12 mouse cellular contexts compared by ENCODE assay signal in the genomic region with DNA sequence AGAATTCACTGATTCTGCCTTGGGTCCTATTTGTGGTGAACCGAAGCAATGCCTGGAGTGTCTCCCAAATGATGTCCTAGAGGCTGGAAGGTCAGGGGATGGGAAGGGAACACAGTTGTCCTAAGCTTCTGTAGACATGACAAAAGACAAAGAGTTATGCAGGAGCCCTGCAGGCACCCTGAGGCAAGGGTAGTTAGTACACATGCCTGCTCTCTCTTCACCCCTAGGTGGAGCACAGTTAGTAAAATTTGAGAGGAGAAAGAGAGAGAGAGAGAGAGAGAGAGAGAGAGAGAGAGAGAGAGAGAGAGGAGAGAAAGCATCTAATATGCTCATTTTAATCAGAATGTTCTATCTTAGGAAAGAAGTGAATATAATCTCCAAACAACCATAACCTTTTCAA.
DNase-seq lines count a peak whose midpoint lies in the region; ATAC-seq lines count a peak whose summit lies in the region.
"Had no signal": no experiment of that assay in that cellular context is flagged by ENCODE, and none has a peak within 500 bp of the region (broad histone marks: within the 10 kb centered on the region; RNA-seq: fewer than 3 reads in every experiment).

No protein-coding gene starts in this region.

- H3K9me3 ChIP-seq in forebrain, embryonic 14.5 days (replicated peaks; ENCODE audit: control insufficient read depth, low read length) = no peaks in the 10 kb centered on the region
- no peaks in the 10 kb centered on the region for H3K9me3 ChIP-seq in forebrain, embryonic 11.5 days (ENCODE audit: control insufficient read depth, low read length)
- no peaks in the 10 kb centered on the region for H3K9me3 ChIP-seq in limb, embryonic 10.5 days (replicated peaks)
- H3K9me3 ChIP-seq: limb, embryonic 13.5 days had no signal

- no peak overlapping the region for H3K9ac ChIP-seq in forebrain, embryonic 14.5 days (ENCODE audit: low read length)
- no peak overlapping the region for H3K9ac ChIP-seq in forebrain, embryonic 11.5 days (ENCODE audit: low read length)
- H3K9ac ChIP-seq: limb, embryonic 13.5 days had no signal

- 87% methylated on average over 1 of the region's 1 CpGs for WGBS in forebrain, embryonic 14.5 days
- 69% methylated on average over 1 of the region's 1 CpGs for WGBS in forebrain, embryonic 11.5 days
- WGBS in limb, embryonic 10.5 days = 78% methylated on average over 1 of the region's 1 CpGs

- DNase-seq in forebrain, embryonic 14.5 days (ENCODE audit: low spot score) = peak; percentile 58
- DNase-seq in forebrain, embryonic 11.5 days (ENCODE audit: low spot score) = no peak
- peak; percentile 30 for DNase-seq in kidney, postnatal 10 days
- no peak for DNase-seq in kidney, adult 18-20 months
- peak; percentile 37 to 47 for DNase-seq in right cerebral cortex, postnatal 10 days (ENCODE audit: low spot score in 2 of 2)
- no peak for DNase-seq in right cerebral cortex, postnatal 25 days
- peak; percentile 24 for DNase-seq in thymus, postnatal 25 days
- no peak for DNase-seq in limb, embryonic 10.5 days (ENCODE audit: low spot score)
- DNase-seq: adrenal gland, adult 2 months; gastrocnemius, postnatal 14 days had no signal

- no peak for ATAC-seq in forebrain, embryonic 14.5 days
- no peak for ATAC-seq in forebrain, embryonic 11.5 days (replicated peaks; ENCODE audit: low FRiP score)
- ATAC-seq: inflammation-experienced regulatory T-cells, adult 6 months had no signal

- H3K36me3 ChIP-seq in forebrain, embryonic 14.5 days (ENCODE audit: control insufficient read depth, insufficient read depth, low read length) = no peaks in the 10 kb centered on the region
- no peaks in the 10 kb centered on the region for H3K36me3 ChIP-seq in forebrain, embryonic 11.5 days (ENCODE audit: control insufficient read depth, insufficient read depth, low read length)
- no peaks in the 10 kb centered on the region for H3K36me3 ChIP-seq in limb, embryonic 10.5 days
- H3K36me3 ChIP-seq: limb, embryonic 13.5 days had no signal

- H3K4me1 ChIP-seq in forebrain, embryonic 14.5 days (ENCODE audit: control insufficient read depth, insufficient read depth, low read length) = peaks cover 12% of the 10 kb centered on the region; the same call in 1 of the 2 replicates
- peaks cover 11% of the 10 kb centered on the region for H3K4me1 ChIP-seq in forebrain, embryonic 11.5 days (replicated peaks; ENCODE audit: control insufficient read depth, insufficient read depth, low read length)
- H3K4me1 ChIP-seq in limb, embryonic 10.5 days = peaks cover 9% of the 10 kb centered on the region

- no peak overlapping the region for H3K4me3 ChIP-seq in forebrain, embryonic 14.5 days (ENCODE audit: low read depth, low read length)
- no peak overlapping the region for H3K4me3 ChIP-seq in forebrain, embryonic 11.5 days (ENCODE audit: low read depth, low read length)
- no peak overlapping the region for H3K4me3 ChIP-seq in limb, embryonic 10.5 days
- H3K4me3 ChIP-seq: limb, embryonic 13.5 days had no signal

- H3K4me2 ChIP-seq in forebrain, embryonic 14.5 days (ENCODE audit: low read length) = no peak overlapping the region
- no peak overlapping the region for H3K4me2 ChIP-seq in forebrain, embryonic 11.5 days (ENCODE audit: low read depth, low read length, severe bottlenecking)
- H3K4me2 ChIP-seq: limb, embryonic 13.5 days had no signal

- H3K27ac ChIP-seq in forebrain, embryonic 14.5 days (ENCODE audit: low read depth, low read length) = no peak overlapping the region
- H3K27ac ChIP-seq in forebrain, embryonic 11.5 days (ENCODE audit: low read depth, low read length) = no peak overlapping the region
- H3K27ac ChIP-seq in limb, embryonic 10.5 days = no peak overlapping the region
- H3K27ac ChIP-seq: limb, embryonic 13.5 days had no signal

- H3K27me3 ChIP-seq in forebrain, embryonic 14.5 days (replicated peaks; ENCODE audit: control insufficient read depth, insufficient read depth, low read length) = no peaks in the 10 kb centered on the region
- no peaks in the 10 kb centered on the region for H3K27me3 ChIP-seq in forebrain, embryonic 11.5 days (ENCODE audit: control insufficient read depth, insufficient read depth, low read length)
- no peaks in the 10 kb centered on the region for H3K27me3 ChIP-seq in limb, embryonic 10.5 days (ENCODE audit: low read depth, poor library complexity, severe bottlenecking)
- H3K27me3 ChIP-seq: limb, embryonic 13.5 days had no signal

Comparison
In these comparisons a context has a peak if more than half of its experiments do, and no peak if none do; other contexts are left out.
1. DNase-seq: peak in forebrain, embryonic 14.5 days (single experiment), kidney, postnatal 10 days (single experiment), right cerebral cortex, postnatal 10 days (2 of 2) and thymus, postnatal 25 days (single experiment); none in forebrain, embryonic 11.5 days (single experiment), kidney, adult 18-20 months (single experiment), right cerebral cortex, postnatal 25 days (single experiment) and limb, embryonic 10.5 days (single experiment).